In the genomic region with DNA sequence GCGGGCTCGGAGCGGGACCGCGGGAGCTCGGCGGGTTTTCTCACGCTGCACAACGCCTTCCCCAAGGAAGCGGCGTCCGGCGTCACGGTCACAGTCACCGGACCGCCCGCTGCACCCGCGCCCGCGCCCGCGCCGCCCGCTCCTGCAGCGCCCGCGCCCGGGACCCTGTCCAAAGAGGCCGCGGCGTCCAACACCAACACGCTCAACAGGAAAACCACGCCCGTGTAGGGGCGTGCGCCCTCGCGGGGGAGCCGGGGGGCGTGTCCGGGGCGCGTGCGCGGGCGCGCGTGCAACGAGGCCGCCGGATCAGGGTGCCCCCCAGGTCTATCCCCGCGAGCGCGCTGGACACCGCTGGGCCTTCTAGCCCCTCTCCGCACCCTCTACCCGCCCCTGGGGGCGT, we compare ENCODE assay signal across 8 mouse cellular contexts. TPM values are rescaled to one million over a fixed set of nuclear protein-coding genes. Genes with fewer than 3 reads are reported as not detected.
DNase-seq lines count a peak whose midpoint lies in the region; ATAC-seq and TF ChIP-seq lines count a peak whose summit lies in the region.

No protein-coding gene starts in this region.

- H3K4me3 ChIP-seq in lung, embryonic 14.5 days (ENCODE audit: low read depth, low read length), result peak overlapping the region; percentile 52

- H3K27ac ChIP-seq in lung, embryonic 14.5 days (ENCODE audit: low read depth), result no peak overlapping the region

- no peaks in the 10 kb centered on the region for H3K4me1 ChIP-seq in lung, embryonic 14.5 days (ENCODE audit: insufficient read depth)

- peak overlapping the region; percentile 96 for H3K4me2 ChIP-seq in lung, embryonic 14.5 days

- peak; percentile 22 for ATAC-seq in lung, embryonic 14.5 days (ENCODE audit: insufficient read depth)

- H3K27me3 ChIP-seq in lung, embryonic 14.5 days (ENCODE audit: insufficient read depth, low read length), result peaks cover 65% of the 10 kb centered on the region

- under 1% methylated on average over 41 of the region's 60 CpGs for WGBS in lung, embryonic 14.5 days

- H3K36me3 ChIP-seq in lung, embryonic 14.5 days (ENCODE audit: insufficient read depth), result no peaks in the 10 kb centered on the region

- peak overlapping the region; percentile 60 for H3K9ac ChIP-seq in lung, embryonic 14.5 days

- TF ChIP-seq CTCF in lung, embryonic 14.5 days (IDR thresholded peaks at IDR 0.05; ENCODE audit: low read depth), result no peak

- peak; percentile 24 for DNase-seq in cerebellum, adult 11 months
- DNase-seq in cerebellum, adult 8-10 months, result no peak
- peak; percentile 75 for DNase-seq in adrenal gland, postnatal 25 days
- DNase-seq in gastrocnemius, postnatal 10 days, result peak; percentile 47
- peak; percentile 13 for DNase-seq in kidney, adult 11 months
- peak; percentile 59 for DNase-seq in lung, embryonic 14.5 days
- peak; percentile 66 for DNase-seq in retina, postnatal 1 day
- DNase-seq in layer of hippocampus, postnatal 14 days (ENCODE audit: low spot score in 2 of 2), result no peak

- no peaks in the 10 kb centered on the region for H3K9me3 ChIP-seq in lung, embryonic 14.5 days (ENCODE audit: low read depth, low read length)

RNA-seq across cellular contexts. Expression of a gene that starts 8.6 kb away (rescaled TPM):
- total RNA-seq in adrenal gland, postnatal 25 days (2021), result not detected in 2 replicates
- 10 to 100 TPM; 80.3 to 88.7 TPM for total RNA-seq in gastrocnemius, postnatal 10 days (2021)
- not detected in 2 replicates for polyA plus RNA-seq in lung, embryonic 14.5 days (2014; fragmentation: Nextera tagmentation; extraction: Ambion mirVana)
- 1 to 10 TPM; 1.8 to 1.9 TPM for total RNA-seq in layer of hippocampus, postnatal 14 days (2021)

RNA-seq across cellular contexts. Expression of a gene that starts 24.9 kb away (rescaled TPM):
- 2.5 and 5.1 TPM in 2 replicates for total RNA-seq in adrenal gland, postnatal 25 days (2021)
- total RNA-seq in gastrocnemius, postnatal 10 days (2021), result under 1 TPM in 1 of 2 experiments, not detected in 1; 0.43 TPM
- polyA plus RNA-seq in lung, embryonic 14.5 days (2014; fragmentation: Nextera tagmentation; extraction: Ambion mirVana), result 2.9 and 4.8 TPM in 2 replicates
- total RNA-seq in layer of hippocampus, postnatal 14 days (2021), result 100 to 1,000 TPM; 388 to 402 TPM

Comparison
In these comparisons a context has a peak if more than half of its experiments do, and no peak if none do; other contexts are left out.
1. DNase-seq: peak in cerebellum, adult 11 months (single experiment), adrenal gland, postnatal 25 days (single experiment), gastrocnemius, postnatal 10 days (single experiment), kidney, adult 11 months (single experiment), lung, embryonic 14.5 days (single experiment) and retina, postnatal 1 day (single experiment); none in cerebellum, adult 8-10 months (single experiment) and layer of hippocampus, postnatal 14 days (0 of 2).
2. RNA of a gene that starts 8.6 kb away (total RNA-seq): 80.3 to 88.7 TPM in gastrocnemius, postnatal 10 days; 1.8 to 1.9 TPM in layer of hippocampus, postnatal 14 days and not detected in adrenal gland, postnatal 25 days; every median in the first group is over 10 times any median in the second.
3. RNA of a gene that starts 24.9 kb away (total RNA-seq): 388 to 402 TPM in layer of hippocampus, postnatal 14 days; 2.5 to 5.1 TPM in adrenal gland, postnatal 25 days and 0.43 TPM in gastrocnemius, postnatal 10 days; every median in the first group is over 10 times any median in the second.